In the genomic region with DNA sequence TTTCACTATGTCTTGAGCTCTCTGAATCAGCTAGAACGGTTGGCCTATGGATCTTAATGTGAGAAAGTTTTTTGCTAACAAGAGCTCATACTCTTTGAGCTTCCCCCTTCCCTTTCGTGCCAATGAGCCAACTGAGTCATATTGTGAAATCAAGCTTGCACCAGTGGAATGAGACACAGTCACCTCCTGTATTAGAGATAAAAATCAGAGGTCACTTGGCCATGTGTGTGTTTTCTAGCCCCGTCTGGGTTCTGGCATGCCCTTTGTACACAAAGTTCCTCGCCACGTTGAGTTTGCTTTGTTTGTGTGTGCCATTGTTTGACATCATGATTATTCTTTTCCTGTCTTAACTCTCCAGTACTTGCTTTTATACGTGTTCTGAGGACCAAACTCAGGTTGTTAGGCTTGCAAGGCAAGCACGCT, we compare ENCODE assay signal across 11 mouse cellular contexts.
A peak's percentile ranks its signal among the peaks of the same experiment; 100 is the strongest.
DNase-seq lines count a peak whose midpoint lies in the region; ATAC-seq lines count a peak whose summit lies in the region.
"Had no signal": no experiment of that assay in that cellular context is flagged by ENCODE, and none has a peak within 500 bp of the region (broad histone marks: within the 10 kb centered on the region; RNA-seq: fewer than 3 reads in every experiment).

No protein-coding gene starts in this region.

- H3K36me3 ChIP-seq in midbrain, embryonic 13.5 days = no peaks in the 10 kb centered on the region
- H3K36me3 ChIP-seq: midbrain, embryonic 10.5 days had no signal

- H3K4me2 ChIP-seq in midbrain, embryonic 13.5 days (replicated peaks) = no peak overlapping the region

- H3K4me3 ChIP-seq in midbrain, embryonic 13.5 days (replicated peaks) = no peak overlapping the region
- H3K4me3 ChIP-seq: erythroblast, embryonic 14.5 days; midbrain, embryonic 10.5 days had no signal

- DNase-seq in kidney, adult 9 months = peak; percentile 28
- no peak for DNase-seq in kidney, postnatal 14 days
- no peak for DNase-seq in gastrocnemius, postnatal 36 days
- no peak for DNase-seq in left cerebral cortex, postnatal 10 days (ENCODE audit: extremely low spot score in 1 of 2, low spot score in 2 of 2)

- 0 out of 2 replicates have a peak, but pooled peaks cover 8% of the 10 kb centered on the region for H3K4me1 ChIP-seq in midbrain, embryonic 13.5 days (replicated peaks)

- intact Hi-C loops in gastrocnemius, postnatal 36 days (cut with DNase I) = loop anchor here (2.0 kb wide), 1 partner anchor 114 kb away; a partner anchor contains a TSS
- intact Hi-C loops in left cerebral cortex, postnatal 10 days (cut with DNase I) = no loop called here

- H3K27me3 ChIP-seq in midbrain, embryonic 13.5 days = no peaks in the 10 kb centered on the region

- no peak overlapping the region for H3K9ac ChIP-seq in midbrain, embryonic 13.5 days (replicated peaks)

- H3K27ac ChIP-seq in midbrain, embryonic 13.5 days = no peak overlapping the region
- H3K27ac ChIP-seq: kidney, postnatal 0 days; midbrain, embryonic 10.5 days had no signal

- peak; percentile 26 for ATAC-seq in activated CD4-positive, CD25-positive, alpha-beta regulatory T cell, adult 4 months
- ATAC-seq in inflammation-experienced regulatory T-cells, adult 6 months = peak; percentile 34
- ATAC-seq in megakaryocyte progenitor cell, adult 5-6 weeks (replicated peaks; ENCODE audit: poor library complexity) = peak; percentile 40
- no peak for ATAC-seq in midbrain, embryonic 13.5 days

- no peaks in the 10 kb centered on the region for H3K9me3 ChIP-seq in midbrain, embryonic 13.5 days
- H3K9me3 ChIP-seq: midbrain, embryonic 10.5 days had no signal

- 50% methylated on average over 7 of the region's 7 CpGs for whole genome bisulfite sequencing in midbrain, embryonic 13.5 days
